Mouse (Mus musculus): Measurements from ENCODE around the gene Syt12. TPM values are rescaled to one million over a fixed set of nuclear protein-coding genes. Genes with fewer than 3 reads are reported as not detected.

Syt12 gene
- 1 to 10 TPM; 1.8 to 5.0 TPM for total RNA-seq (2021)
- long read RNA-seq, experiment 1, transcript Syt12-201 (8 exons, 3,581 nt) = major isoform, 5 of 5 reads
- long read RNA-seq, experiment 1, partial matches to known transcripts = 0 of 5 reads
- long read RNA-seq, experiment 1, other reads (novel, unspliced or antisense) = 0 of 5 reads
- long read RNA-seq, experiment 2, transcript Syt12-201 (8 exons, 3,581 nt) = major isoform, 8 of 9 reads
- long read RNA-seq, experiment 2, partial matches to known transcripts = 0 of 9 reads
- long read RNA-seq, experiment 2, other reads (novel, unspliced or antisense) = 1 of 9 reads

DNA sequence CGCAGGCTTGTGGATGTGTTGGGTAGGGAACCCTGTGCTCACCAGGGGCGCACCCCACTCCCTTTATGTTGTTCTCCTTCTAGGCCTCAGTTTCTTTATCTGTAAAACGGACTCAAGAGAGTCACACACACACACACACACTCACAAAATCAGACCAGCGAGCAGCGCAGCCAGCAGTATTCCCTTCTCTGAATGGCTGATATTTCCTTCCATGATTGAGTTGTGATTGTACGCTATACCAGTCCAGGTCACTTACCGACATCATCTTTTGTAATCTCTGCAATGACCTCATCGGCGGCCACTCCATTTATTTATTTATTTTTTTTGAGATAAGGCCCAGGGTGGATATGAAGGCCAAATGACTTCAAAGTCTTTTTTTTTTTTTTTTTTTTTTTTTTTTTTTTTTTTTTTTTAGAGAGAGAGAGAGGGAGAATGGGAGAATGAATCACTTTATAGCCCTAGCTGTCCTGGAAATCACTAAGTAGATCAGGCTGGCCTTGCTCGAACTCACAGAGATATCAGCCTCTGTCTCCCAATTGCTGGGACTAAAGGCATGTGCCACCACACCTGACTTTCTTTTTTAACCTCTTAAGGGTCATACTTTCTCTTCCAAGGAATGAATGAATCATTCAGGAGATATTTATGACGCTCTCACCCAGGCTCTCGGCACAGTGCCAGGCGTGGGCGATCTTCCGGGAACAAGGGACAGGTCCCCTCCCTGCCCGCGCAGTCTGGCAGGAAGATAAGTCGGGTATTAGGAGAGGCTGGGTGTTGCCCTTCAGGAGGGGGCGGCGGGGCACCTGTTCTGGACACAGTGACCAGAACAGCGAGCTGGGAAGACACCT is at the start of gene Syt12:
Gene Syt12, minus strand, starts transcription at position 103 of the 845 bp plus-strand sequence.
- intact Hi-C loops (cut with DNase I) = no loop called here
- peak; percentile 32 to 38 for DNase-seq

DNA sequence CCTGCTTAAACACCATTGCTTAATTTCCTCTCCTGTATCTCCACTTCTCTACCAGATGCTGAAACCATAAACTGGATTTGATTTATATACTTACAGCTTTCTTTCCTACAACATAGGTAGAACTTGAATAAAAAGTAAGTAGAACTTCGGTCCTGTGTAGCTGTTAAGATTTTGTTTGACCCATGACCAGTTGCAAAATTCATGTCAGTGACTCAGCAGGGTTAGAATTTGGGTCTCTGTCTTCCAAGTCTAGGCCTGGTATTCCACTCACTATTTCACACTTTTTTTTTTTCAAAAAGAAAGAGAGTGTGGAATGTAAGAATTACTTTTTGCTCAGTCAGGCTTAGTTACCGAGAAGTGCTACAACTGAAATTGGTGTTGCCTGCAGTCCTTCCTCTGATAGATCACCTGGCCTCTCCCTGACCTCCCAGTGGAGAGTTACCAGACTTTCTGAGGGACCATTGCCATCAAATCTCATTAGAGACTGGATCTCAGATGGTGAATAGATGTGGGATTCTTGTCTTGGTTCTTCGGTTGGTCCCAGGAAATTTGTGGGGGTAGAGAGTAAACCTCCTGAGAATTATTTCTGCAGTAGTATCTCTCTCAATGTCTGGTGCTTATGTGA is 44.3 kb upstream of the Syt12 start:
- intact Hi-C loops (cut with DNase I) = no loop called here
- DNase-seq = no peak

DNA sequence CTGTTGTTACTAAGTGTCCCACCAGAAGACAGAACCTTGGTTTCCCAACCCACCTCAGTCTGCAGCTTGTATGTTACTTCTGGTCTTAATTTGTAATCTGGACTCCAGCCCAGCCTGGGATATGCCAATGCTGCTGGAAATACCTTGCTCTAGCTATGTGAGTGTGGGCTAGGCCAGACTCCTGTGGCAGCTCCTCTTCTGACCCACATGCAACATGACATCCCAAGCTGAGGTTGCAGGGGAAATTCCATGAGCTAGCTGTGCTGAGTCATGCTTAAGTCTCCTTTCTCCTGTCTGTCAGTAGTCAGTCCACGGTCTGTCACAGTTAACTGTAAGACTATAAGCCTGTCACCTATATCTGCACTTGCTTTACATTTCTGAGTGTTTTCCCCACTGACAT is 40.2 kb upstream of the Syt12 start:
- intact Hi-C loops (cut with DNase I) = no loop called here
- DNase-seq = no peak

DNA sequence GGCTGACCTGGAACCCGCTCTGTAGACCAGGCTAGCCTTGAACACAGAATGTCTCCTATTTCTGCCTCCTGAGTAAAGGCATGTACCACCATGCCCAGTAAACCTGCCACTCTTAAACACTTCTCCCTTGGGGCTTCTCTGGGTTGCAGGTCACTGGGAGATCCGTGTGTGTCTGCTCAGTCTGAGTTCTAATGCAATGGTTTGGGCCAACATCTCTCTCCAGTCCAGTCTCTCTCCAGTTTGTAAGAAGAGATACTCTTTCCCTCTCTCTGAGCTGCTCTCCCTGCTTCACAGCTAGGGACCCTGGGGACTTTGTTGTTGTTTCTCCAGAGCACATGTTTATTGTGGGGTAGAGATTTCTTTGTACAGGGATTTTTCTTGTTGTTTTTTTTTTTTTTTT is 39.0 kb upstream of the Syt12 start:
- DNase-seq = no peak
- intact Hi-C loops (cut with DNase I) = no loop called here

DNA sequence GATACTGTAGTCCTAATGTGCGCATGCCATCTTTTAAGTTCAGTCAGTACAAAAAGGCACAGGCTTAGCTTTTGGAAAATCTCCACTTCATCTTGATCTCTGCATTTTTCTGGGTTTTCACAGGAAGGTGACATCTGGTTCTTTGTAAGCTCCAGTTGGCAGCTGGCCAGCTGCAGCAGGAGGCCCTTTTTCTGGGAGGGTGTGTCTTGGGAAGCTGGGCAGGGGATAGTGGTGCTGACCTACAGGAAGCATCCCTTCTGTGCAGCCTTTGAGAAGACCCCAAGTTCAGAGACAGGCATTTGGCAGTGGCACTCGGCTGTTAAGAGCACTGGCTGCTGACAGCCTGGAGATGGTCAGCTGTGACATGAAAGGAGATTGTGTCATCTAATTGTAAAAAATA is 38.5 kb upstream of the Syt12 start:
- intact Hi-C loops (cut with DNase I) = no loop called here

DNA sequence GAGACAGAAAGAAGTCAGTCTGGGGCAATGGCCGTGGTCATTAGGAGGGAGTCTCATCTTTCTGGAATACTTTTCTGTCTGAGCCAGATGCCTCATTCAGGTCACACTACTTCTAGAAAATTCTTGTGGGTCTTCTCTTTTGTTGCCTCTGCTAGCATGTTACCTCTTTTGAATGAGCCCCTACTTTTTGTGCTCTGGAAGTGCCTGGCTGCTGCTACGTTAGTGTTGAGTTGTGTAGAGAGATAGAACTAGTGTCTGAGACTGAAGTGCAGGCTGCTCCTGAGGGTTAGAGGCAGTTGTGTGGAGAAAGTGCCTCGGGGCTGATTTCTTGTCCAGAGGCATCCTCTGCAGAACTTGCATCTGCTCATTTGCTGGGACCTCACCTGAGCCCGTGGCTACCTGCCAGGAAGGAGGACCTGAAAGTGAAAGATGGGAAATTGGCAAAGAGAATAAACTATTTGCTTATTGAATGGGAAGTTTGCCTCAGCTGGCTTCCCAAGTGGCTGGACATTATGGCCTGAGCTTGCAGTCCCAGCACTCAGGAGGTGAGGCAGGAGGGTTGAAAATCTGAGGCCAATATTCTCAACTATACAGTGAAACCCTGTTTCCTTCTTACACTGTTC is 36.1 kb upstream of the Syt12 start:
- intact Hi-C loops (cut with DNase I) = loop anchor here (5.0 kb wide), 1 partner anchor 104 kb away; the partner anchor contains the start of gene Lrfn4
- no peak for DNase-seq

More for the DNA sequence above, 38.5 kb upstream of the Syt12 start:
- peak in 1 of 2 experiments; percentile 15 for DNase-seq

DNA sequence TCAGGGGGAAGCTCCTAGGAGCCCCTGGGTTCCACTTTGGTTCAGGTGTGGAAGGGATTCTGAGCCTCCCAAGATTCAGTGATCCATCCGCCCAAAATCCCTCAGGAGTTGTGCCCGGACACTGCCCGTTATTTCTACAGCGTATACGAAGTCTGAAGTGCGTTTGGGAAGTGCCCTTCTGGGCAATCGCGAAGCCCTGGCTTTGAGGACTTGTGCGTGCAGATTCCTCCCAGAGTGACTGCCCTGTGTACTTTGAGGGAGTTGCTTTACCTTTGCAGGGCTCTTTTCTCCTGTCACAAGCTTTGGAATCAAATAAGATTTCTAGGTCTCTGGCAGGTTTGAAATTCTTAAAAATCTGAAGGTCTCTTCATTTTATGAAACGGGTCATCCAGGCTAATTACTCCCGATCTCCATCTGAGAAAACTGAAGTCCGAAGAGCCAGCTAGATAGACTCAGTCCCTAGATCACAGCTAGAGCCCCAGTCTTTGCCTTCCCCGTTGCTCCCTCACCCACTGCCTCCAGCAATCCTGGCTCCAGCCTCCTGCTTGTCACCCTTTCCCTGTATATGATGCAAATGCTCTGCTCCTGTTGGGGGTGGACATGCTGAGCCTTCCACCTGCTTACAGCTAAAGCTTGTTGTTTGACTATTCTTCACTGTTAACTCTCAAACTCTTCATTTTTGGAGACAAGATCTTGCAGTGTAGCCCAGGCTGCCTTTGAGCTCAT is 34.0 kb upstream of the Syt12 start:
- no peak for DNase-seq
- intact Hi-C loops (cut with DNase I) = loop anchor here (5.0 kb wide), 1 partner anchor 106 kb away; the partner anchor contains the start of gene Lrfn4

DNA sequence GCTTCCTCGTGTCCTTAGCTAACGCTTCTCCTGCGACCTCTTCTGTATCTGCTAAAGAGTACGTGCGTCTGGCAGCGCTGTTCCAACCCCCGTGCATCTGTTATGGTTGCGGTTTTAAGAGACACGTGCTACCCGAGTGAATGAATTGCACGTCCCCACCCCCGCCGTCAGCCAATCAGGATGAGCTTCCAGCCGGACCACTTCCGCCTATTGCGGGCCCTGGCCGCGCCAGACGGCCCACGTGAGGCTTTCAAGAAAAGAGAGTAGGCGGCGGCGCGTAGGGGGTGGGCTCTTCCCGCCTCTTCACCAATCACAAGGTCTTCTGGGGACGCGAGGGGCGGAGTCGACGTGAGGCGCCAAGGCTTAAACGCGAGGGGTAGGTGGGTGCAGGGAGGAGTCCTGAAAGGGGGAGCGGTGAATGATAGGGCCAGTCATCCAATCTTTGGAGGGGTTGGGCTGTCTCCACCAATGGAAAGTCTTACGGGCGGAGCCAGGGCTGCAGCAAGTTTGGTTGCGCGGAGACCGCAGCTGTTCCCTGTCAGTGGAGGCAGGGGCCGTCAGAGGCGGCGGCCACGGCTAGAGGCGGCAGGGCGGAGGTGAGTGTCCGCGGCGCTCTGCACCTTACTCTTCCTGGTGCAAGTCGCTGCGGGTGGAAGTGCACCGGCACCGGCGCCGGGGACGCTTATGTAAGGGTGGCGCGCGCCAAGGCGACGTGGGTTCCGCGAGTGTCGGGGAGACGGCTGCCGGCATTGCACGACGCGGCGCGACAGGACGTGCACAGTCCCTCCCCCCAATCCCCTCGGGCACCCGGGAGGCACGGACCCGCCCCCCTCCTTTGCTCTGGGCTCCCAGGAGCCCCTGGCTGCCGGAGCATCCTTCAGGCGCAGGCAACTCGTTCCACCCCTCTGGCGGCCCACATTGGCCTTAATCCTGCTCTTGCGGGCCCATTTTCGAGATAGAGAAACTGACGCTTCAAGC is 33.0 kb upstream of the Syt12 start, which contains the start of gene Pcx:
Gene Pcx, plus strand, starts transcription at position 487 of the 978 bp plus-strand sequence.
- peak; percentile 98 to 99 for DNase-seq
- intact Hi-C loops (cut with DNase I) = loop anchor here (5.0 kb wide), 1 partner anchor 107 kb away; the partner anchor contains the start of gene Lrfn4

DNA sequence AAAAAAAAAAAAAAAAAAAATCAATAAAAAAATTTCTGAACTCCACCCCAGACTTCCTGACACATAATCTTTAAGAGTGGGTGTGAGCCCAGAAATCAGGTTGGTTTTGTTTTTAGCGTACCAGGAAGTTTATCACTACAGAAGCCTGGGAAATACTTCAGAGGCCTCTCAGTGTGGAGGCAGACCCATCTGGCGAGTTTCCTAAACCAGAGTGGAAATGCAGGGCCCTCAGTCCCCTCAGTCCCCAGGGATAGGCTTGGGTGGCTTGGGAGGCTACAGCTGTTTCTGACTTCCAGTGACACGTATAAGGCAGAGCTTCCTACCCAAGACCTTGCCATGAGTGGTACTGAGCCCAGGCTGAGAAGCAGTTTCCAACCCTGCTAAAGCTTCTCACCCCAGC is 30.5 kb upstream of the Syt12 start:
- intact Hi-C loops (cut with DNase I) = no loop called here
- no peak for DNase-seq

DNA sequence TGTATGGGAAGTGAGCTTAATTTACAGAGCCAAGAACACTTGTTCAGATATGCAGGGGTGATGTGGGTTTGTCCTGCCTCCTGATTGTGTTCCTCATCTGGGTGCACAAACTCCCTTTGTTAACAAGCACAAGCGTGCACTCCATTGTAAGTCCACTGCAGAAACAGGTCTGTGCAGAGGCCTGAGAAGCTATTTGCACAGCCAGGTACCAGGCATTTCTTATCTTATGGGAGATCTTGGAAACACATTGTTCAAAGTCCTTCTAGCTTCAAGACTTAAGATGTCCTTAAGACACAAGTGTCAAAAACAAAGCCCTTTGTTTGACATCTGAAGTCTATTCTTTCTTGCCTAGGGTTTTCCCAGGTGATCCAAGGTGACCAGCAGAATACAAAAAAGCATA is 27.6 kb upstream of the Syt12 start:
- DNase-seq = no peak
- intact Hi-C loops (cut with DNase I) = no loop called here

DNA sequence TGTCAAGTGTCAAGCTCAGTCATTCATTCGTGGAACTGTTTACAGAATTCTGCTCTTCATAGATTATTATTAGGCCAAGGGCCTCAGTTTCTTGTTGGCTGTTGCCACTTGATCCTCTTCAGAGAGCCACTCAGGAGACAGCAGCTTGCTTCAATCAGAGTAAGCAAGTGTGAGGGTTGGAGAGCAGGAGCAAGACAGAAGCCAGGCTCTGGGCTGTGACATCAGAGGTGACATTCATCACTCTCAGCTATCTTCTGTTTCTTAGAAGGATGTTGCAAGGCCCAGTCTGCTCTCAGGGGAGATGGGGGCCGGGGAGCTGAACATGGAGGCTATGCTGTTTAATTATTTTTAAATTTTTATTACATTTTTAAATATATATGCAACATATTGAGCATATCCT is 25.5 kb upstream of the Syt12 start:
- DNase-seq = no peak
- intact Hi-C loops (cut with DNase I) = no loop called here

DNA sequence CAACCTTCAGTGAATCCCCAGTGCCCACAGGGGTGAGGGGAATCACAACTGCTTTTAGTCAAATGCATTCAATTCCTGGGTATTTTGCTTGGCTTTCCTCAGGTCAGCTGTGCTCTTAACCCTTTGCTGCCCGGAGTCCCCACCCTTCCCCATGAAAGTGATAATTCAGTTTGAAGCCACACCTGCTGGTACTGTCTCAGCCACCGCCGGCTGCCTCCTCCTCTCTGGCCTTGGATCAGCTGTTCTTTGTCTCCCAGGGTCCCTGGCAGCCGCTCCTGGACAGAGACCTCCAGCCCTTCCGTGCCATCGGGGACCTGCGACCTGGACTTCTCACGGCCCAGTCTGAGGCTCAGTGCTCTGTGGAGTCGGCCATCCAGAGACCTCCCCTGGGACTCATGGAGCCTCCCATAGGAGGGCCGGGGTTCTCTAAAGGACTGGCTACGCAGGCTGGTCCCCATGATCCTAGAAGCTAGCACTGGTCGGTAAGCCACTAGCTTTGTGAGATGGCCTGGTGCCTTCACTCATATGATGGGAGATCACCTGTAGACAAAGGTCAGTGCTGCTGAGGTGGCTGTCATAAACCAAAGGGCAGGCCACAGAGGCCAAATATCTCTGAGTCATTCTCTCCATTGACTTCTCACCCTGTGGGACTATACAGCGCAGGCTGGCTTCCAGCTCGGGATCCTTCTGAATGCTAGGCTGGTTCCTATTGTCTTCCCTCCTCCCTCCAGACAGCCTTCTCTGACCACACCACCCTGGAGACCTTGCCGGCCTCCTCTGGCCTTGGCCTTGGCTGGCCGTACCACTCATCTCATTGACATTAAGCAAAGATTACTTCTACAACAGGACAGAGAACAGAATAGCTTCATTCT is 21.1 kb upstream of the Syt12 start, which contains the start of gene 2010003K11Rik:
Gene 2010003K11Rik, minus strand, starts transcription at position 522 of the 872 bp plus-strand sequence.
- intact Hi-C loops (cut with DNase I) = loop anchor here (5.0 kb wide), 1 partner anchor 119 kb away; the partner anchor contains the start of gene Lrfn4
- DNase-seq = no peak

DNA sequence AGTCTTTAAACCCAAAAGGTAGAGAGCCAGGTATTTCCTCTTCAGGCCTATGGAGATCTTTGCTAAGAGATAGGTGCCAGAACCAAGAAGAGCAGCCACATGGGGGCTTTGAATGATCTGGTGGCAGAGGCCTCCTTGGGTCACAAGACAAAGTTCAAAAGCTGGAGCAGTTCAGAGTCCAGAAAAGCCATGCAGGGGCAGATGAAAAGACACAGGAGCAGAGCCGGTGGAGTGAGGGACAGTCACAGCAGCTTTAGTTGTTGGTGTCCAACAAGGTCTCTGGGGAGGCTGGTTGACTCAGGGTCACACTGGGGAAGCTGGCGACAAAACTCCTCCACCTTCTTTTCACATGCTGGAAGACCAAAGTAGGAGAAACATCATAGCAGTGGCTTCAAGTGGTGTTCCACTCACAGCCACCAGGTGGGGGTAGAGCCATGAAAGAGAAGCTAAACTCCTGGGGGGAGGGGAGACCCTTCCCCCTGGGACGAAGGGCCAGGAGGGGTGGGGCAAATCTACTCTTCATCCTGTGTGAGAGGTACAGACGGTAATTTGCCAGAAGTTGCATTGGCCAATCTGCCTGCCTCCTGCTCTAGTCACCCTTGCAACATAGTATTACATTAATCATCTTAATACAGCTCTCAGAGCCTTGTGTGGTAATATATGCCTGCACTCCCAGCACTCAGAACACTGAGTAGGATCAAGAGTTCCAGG is 20.2 kb upstream of the Syt12 start:
- DNase-seq = peak; percentile 68 to 79
- intact Hi-C loops (cut with DNase I) = loop anchor here (1.0 to 5.0 kb wide), 2 partner anchors 120 to 246 kb away; partner anchors contain the start of gene Lrfn4

DNA sequence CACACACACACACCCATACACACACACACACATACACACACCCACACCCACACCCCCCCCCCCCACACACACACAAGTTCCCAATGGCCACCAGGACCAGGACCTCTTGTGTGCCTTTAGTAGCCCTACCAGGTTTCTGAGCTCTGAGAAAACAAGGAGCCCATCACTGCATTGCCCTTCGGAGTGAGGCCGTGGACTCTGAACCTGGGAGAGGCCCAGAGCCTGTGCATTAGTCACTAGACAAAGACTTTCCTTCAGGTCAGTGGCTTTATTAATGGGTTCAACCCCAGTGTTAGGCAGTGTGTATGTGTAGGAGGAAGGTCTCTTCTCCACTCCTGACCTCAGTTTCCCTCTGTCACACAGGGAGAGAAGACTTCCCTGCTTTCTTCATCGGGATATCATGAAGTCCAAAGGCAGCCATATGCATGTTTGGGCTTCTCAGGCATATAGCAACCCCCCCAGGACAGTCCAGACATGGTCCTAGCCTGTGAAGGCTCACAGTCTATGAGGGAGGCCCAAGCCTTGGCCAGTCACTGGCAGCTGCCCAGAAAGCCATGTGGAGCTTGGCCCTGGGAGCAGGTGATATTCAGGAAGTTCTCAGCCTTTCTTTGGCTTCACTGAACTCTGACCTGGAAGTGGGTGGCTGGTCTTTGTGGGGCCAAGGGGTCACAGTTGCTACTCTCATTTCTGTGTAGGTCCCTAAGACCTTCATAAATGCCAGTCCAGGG is 19.5 kb upstream of the Syt12 start:
- intact Hi-C loops (cut with DNase I) = loop anchor here (1.0 to 5.0 kb wide), 2 partner anchors 121 to 247 kb away; partner anchors contain the start of gene Lrfn4

DNA sequence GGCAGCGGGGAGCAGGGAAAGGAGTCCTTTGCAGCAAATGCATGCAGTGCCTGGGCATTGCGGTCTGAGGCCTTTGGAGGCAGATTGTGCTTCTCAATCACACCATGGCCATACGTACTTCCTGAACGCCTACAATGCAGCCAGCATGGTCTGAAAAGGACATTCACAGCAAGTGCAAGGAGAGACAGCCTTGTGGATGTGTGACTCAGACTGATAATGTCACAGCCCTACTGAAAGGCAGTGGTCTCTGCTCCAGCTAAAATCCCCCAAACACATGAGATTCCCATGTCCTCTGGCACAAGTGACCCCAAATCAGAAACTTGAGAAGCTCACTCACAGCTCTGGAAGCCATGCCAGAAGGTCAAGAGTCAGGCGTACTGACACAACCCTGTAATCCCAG is 18.6 kb upstream of the Syt12 start:
- DNase-seq = no peak
- intact Hi-C loops (cut with DNase I) = loop anchor here (5.0 kb wide), 1 partner anchor 121 kb away; the partner anchor contains the start of gene Lrfn4

More for the DNA sequence above, 19.5 kb upstream of the Syt12 start:
- DNase-seq = no peak

DNA sequence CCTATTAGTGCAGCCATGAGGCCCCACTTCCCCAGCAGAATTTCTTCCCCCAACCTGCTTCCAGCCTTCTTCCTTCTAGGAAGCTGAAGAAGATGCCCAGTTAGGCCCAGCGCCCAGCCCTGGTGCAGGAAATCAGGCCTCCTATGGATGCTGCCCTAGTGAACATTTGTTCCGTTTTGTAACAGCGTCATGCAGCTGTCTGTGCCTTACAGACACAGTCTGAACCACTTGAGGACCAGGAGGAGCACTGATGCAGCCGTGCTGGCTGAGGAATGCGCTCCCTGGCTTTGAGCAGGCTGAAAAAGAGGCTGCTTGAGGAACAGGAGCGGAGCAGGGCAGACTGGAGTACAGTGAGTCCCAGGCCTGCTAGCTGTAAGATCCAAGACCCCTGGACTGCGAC is 17.5 kb upstream of the Syt12 start:
- intact Hi-C loops (cut with DNase I) = loop anchor here (5.0 kb wide), 1 partner anchor 123 kb away; the partner anchor contains the start of gene Lrfn4
- DNase-seq = no peak

All from heart, postnatal 14 days (tissue).